Mouse (Mus musculus): ENCODE measurements around the gene Rab22a. TPM values are rescaled to one million over a fixed set of nuclear protein-coding genes. Genes with fewer than 3 reads are reported as not detected.

The Rab22a gene
- total RNA-seq, 1 experiment = 10.9 TPM

GRCm38 (mm10) chr2:173734426-173734825 lies 74.9 kb downstream of the Rab22a start:
- Histone ChIP-seq H3K4me1 (ENCODE audit: control insufficient read depth in 2 of 2, insufficient read depth in 2 of 2, low read length in 2 of 2, poor library complexity in 1 of 2) (0 out of 4 replicates have a peak, but pooled peaks cover 0 to 5% of the 10 kb centered on the region in 2 experiments), H3K4me3 (ENCODE audit: insufficient read depth in 1 of 2, low read depth in 1 of 2, low read length in 2 of 2, poor library complexity in 1 of 2, severe bottlenecking in 1 of 2) (no peak overlapping the region), H3K36me3 (ENCODE audit: control insufficient read depth, insufficient read depth, low read length, poor library complexity, severe bottlenecking) (peaks cover 2% of the 10 kb centered on the region; the same call in 1 of the 2 replicates), H3K9ac (ENCODE audit: insufficient read depth, low read depth, low read length, poor library complexity, severe bottlenecking) (no peak overlapping the region), H3K9me3 (ENCODE audit: control insufficient read depth, insufficient read depth, low read depth, low read length) (no peaks in the 10 kb centered on the region), H3K27ac (ENCODE audit: insufficient read depth, low read depth, low read length, poor library complexity, severe bottlenecking) (no peak overlapping the region)
- TF ChIP-seq CHD2 (IDR thresholded peaks at IDR 0.05; ENCODE audit: low read depth, low read length) (no peak), ZNF384 (IDR thresholded peaks at IDR 0.05; ENCODE audit: low read depth, low read length) (no peak)
- in situ Hi-C loops (cut with MboI; ENCODE audit: low sequenced_read_pairs in 2 of 2, unreplicated experiment in 2 of 2) = no loop called here
- no peak for DNase-seq (ENCODE audit: low read depth, low spot score)

- Histone ChIP-seq H3K27ac (ENCODE audit: insufficient read depth, low read depth, low read length, poor library complexity, severe bottlenecking) (peak within 1 kb of the TSS; percentile 46; the same call in 1 of the 2 replicates), H3K4me1 (ENCODE audit: control insufficient read depth in 2 of 2, insufficient read depth in 2 of 2, low read length in 2 of 2, poor library complexity in 1 of 2) (0 out of 4 replicates have a peak, but pooled peaks cover 0 to 5% of the 10 kb centered on the region in 2 experiments), H3K9me3 (ENCODE audit: control insufficient read depth, insufficient read depth, low read depth, low read length) (no peaks in the 10 kb centered on the region), H3K4me3 (ENCODE audit: insufficient read depth in 1 of 2, low read depth in 1 of 2, low read length in 2 of 2, poor library complexity in 1 of 2, severe bottlenecking in 1 of 2) (peak within 1 kb of the TSS; percentile 71 to 94), H3K9ac (ENCODE audit: insufficient read depth, low read depth, low read length, poor library complexity, severe bottlenecking) (peak within 1 kb of the TSS; percentile 83), H3K36me3 (ENCODE audit: control insufficient read depth, insufficient read depth, low read length, poor library complexity, severe bottlenecking) (peaks cover 2% of the 10 kb centered on the region; the same call in 1 of the 2 replicates)
- in situ Hi-C loops (cut with MboI; ENCODE audit: low sequenced_read_pairs in 2 of 2, unreplicated experiment in 2 of 2) = no loop called here
- DNase-seq (ENCODE audit: low read depth, low spot score) = peak; percentile 94
- TF ChIP-seq ZC3H11A (IDR thresholded peaks at IDR 0.05; ENCODE audit: borderline replicate concordance, low read depth, low read length) (no peak), CHD2 (IDR thresholded peaks at IDR 0.05; ENCODE audit: low read depth, low read length) (no peak), ZNF384 (IDR thresholded peaks at IDR 0.05; ENCODE audit: low read depth, low read length) (no peak), HCFC1 (IDR thresholded peaks at IDR 0.05; ENCODE audit: borderline replicate concordance, insufficient read depth, low read length) (no peak), MAFK (IDR thresholded peaks at IDR 0.05; ENCODE audit: insufficient read depth, low read depth, low read length) (no peak)
These were observed 77.8 kb downstream of the Rab22a start, which contains the start of gene Vapb for GRCm38 (mm10) chr2:173737222-173737989. TSS of gene Vapb (plus strand) at chr2:173737511.

DNA sequence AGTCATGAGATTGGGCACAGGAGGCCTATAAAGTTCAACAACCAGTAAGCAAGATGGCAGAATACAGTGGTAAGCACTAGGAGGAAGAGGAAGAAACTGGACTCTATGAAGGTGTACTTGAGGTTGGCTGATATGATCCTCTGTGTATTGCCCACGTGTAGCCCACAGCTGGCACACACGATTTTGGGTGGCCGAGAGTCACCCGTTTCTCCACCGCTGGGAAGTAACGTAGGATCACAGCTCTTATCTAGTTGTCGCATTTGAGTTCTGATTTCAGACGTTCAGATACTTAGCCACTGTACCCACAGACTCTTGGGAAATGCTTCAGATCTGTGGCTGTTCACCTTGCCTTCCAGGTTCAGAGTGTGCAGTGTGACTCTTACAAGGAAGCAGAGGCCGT lies 78.7 kb downstream of the Rab22a start:
- no peak overlapping the region for H3K27ac ChIP-seq (ENCODE audit: insufficient read depth, low read depth, low read length, poor library complexity, severe bottlenecking)
- H3K9ac ChIP-seq (ENCODE audit: insufficient read depth, low read depth, low read length, poor library complexity, severe bottlenecking) = peak overlapping the region; percentile 83; the same call in 1 of the 2 replicates
- peaks cover 2% of the 10 kb centered on the region; the same call in 1 of the 2 replicates for H3K36me3 ChIP-seq (ENCODE audit: control insufficient read depth, insufficient read depth, low read length, poor library complexity, severe bottlenecking)
- peak overlapping the region; percentile 71 to 94 for H3K4me3 ChIP-seq (ENCODE audit: insufficient read depth in 1 of 2, low read depth in 1 of 2, low read length in 2 of 2, poor library complexity in 1 of 2, severe bottlenecking in 1 of 2)
- no peaks in the 10 kb centered on the region for H3K9me3 ChIP-seq (ENCODE audit: control insufficient read depth, insufficient read depth, low read depth, low read length)
- in situ Hi-C loops (cut with MboI; ENCODE audit: low sequenced_read_pairs in 2 of 2, unreplicated experiment in 2 of 2) = no loop called here
- 0 out of 4 replicates have a peak, but pooled peaks cover 0 to 5% of the 10 kb centered on the region in 2 experiments for H3K4me1 ChIP-seq (ENCODE audit: control insufficient read depth in 2 of 2, insufficient read depth in 2 of 2, low read length in 2 of 2, poor library complexity in 1 of 2)
- DNase-seq (ENCODE audit: low read depth, low spot score) = no peak
- TF ChIP-seq ZC3H11A (IDR thresholded peaks at IDR 0.05; ENCODE audit: borderline replicate concordance, low read depth, low read length) = no peak
- no peak for TF ChIP-seq CHD2 (IDR thresholded peaks at IDR 0.05; ENCODE audit: low read depth, low read length)
- no peak for TF ChIP-seq HCFC1 (IDR thresholded peaks at IDR 0.05; ENCODE audit: borderline replicate concordance, insufficient read depth, low read length)

DNA sequence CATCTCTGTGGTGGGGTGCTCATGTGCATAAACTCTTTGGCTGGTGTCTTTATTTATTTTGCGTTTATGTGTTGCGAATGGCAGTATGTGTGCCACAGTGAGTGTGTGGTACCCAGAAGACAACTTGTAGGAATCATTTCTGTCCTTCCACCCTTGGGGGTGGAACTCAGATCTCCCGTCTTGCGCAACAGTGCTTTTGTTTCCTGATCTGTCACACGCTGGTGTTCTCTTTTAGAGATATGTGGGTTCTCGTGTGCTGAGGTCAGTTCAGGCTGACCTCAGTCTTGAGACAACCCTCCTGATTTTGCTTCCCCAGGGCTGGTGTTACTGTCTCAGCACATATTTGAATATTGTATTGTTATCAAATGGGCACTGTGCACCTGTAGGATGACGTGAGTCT lies 79.5 kb downstream of the Rab22a start:
- DNase-seq (ENCODE audit: low read depth, low spot score) = no peak
- in situ Hi-C loops (cut with MboI; ENCODE audit: low sequenced_read_pairs in 2 of 2, unreplicated experiment in 2 of 2) = no loop called here
- no peak overlapping the region for H3K4me3 ChIP-seq (ENCODE audit: insufficient read depth in 1 of 2, low read depth in 1 of 2, low read length in 2 of 2, poor library complexity in 1 of 2, severe bottlenecking in 1 of 2)
- no peaks in the 10 kb centered on the region for H3K9me3 ChIP-seq (ENCODE audit: control insufficient read depth, insufficient read depth, low read depth, low read length)
- H3K9ac ChIP-seq (ENCODE audit: insufficient read depth, low read depth, low read length, poor library complexity, severe bottlenecking) = no peak overlapping the region
- TF ChIP-seq MAFK (IDR thresholded peaks at IDR 0.05; ENCODE audit: insufficient read depth, low read depth, low read length) (no peak), ZC3H11A (IDR thresholded peaks at IDR 0.05; ENCODE audit: borderline replicate concordance, low read depth, low read length) (no peak), CHD2 (IDR thresholded peaks at IDR 0.05; ENCODE audit: low read depth, low read length) (no peak), ZNF384 (IDR thresholded peaks at IDR 0.05; ENCODE audit: low read depth, low read length) (no peak), HCFC1 (IDR thresholded peaks at IDR 0.05; ENCODE audit: borderline replicate concordance, insufficient read depth, low read length) (no peak)
- 0 out of 4 replicates have a peak, but pooled peaks cover 0 to 5% of the 10 kb centered on the region in 2 experiments for H3K4me1 ChIP-seq (ENCODE audit: control insufficient read depth in 2 of 2, insufficient read depth in 2 of 2, low read length in 2 of 2, poor library complexity in 1 of 2)
- H3K36me3 ChIP-seq (ENCODE audit: control insufficient read depth, insufficient read depth, low read length, poor library complexity, severe bottlenecking) = peaks cover 2% of the 10 kb centered on the region; the same call in 1 of the 2 replicates
- H3K27ac ChIP-seq (ENCODE audit: insufficient read depth, low read depth, low read length, poor library complexity, severe bottlenecking) = no peak overlapping the region

Data from ES-E14 (cell line).